Mouse (Mus musculus): ENCODE data around the gene Ccdc61. TPM values are rescaled to one million over a fixed set of nuclear protein-coding genes. Genes with fewer than 3 reads are reported as not detected.

Ccdc61 gene
- polyA plus RNA-seq, 1 experiment from 2014 or later, result 32.1 TPM

Other genes starting within 250 kb of the Ccdc61 start
- gene Psg20, start 224.2 kb downstream of the Ccdc61 start, polyA plus RNA-seq (2015; fragmentation: Nextera tagmentation; extraction: Ambion mirVana), result not detected in 2 replicates
- gene Psg22, start 192.3 kb downstream of the Ccdc61 start, polyA plus RNA-seq (2015; fragmentation: Nextera tagmentation; extraction: Ambion mirVana), result not detected in 2 replicates
- gene Psg19, start 111.9 kb downstream of the Ccdc61 start, polyA plus RNA-seq (2015; fragmentation: Nextera tagmentation; extraction: Ambion mirVana), result not detected in 2 replicates
- gene Psg17, start 88.8 kb downstream of the Ccdc61 start, polyA plus RNA-seq (2015; fragmentation: Nextera tagmentation; extraction: Ambion mirVana), result not detected in 2 replicates
- gene Mill2, start 70.4 kb downstream of the Ccdc61 start, polyA plus RNA-seq (2015; fragmentation: Nextera tagmentation; extraction: Ambion mirVana), result 1.7 and 2.1 TPM in 2 replicates
- 6.4 and 6.7 TPM in 2 replicates for gene Pglyrp1, start 39.1 kb downstream of the Ccdc61 start, polyA plus RNA-seq (2015; fragmentation: Nextera tagmentation; extraction: Ambion mirVana)
- gene Nova2, start 15.5 kb upstream of the Ccdc61 start, polyA plus RNA-seq (2015; fragmentation: Nextera tagmentation; extraction: Ambion mirVana), result 0.77 and 1.2 TPM in 2 replicates
- not detected in 2 replicates for gene Nanos2, start 77.0 kb upstream of the Ccdc61 start, polyA plus RNA-seq (2015; fragmentation: Nextera tagmentation; extraction: Ambion mirVana)
- gene Mypop, start 80.8 kb upstream of the Ccdc61 start, polyA plus RNA-seq (2015; fragmentation: Nextera tagmentation; extraction: Ambion mirVana), result 3.0 and 3.6 TPM in 2 replicates
- 23.5 and 25.2 TPM in 2 replicates for gene Irf2bp1, start 93.6 kb upstream of the Ccdc61 start, polyA plus RNA-seq (2015; fragmentation: Nextera tagmentation; extraction: Ambion mirVana)
- 2.2 and 2.4 TPM in 2 replicates for gene Foxa3, start 113.1 kb upstream of the Ccdc61 start, polyA plus RNA-seq (2015; fragmentation: Nextera tagmentation; extraction: Ambion mirVana)
- gene Sympk, start 114.0 kb upstream of the Ccdc61 start, polyA plus RNA-seq (2015; fragmentation: Nextera tagmentation; extraction: Ambion mirVana), result 34.3 and 34.6 TPM in 2 replicates
- gene Rsph6a, start 144.3 kb upstream of the Ccdc61 start, polyA plus RNA-seq (2015; fragmentation: Nextera tagmentation; extraction: Ambion mirVana), result not detected in 2 replicates
- gene Dmwd, start 165.8 kb upstream of the Ccdc61 start, polyA plus RNA-seq (2015; fragmentation: Nextera tagmentation; extraction: Ambion mirVana), result 15.9 and 17.1 TPM in 2 replicates
- gene Dmpk, start 173.4 kb upstream of the Ccdc61 start, polyA plus RNA-seq (2015; fragmentation: Nextera tagmentation; extraction: Ambion mirVana), result 24.2 and 27.1 TPM in 2 replicates
- 9.5 and 9.7 TPM in 2 replicates for gene Six5, start 184.2 kb upstream of the Ccdc61 start, polyA plus RNA-seq (2015; fragmentation: Nextera tagmentation; extraction: Ambion mirVana)
- gene Gm4969, start 208.0 kb upstream of the Ccdc61 start, polyA plus RNA-seq (2015; fragmentation: Nextera tagmentation; extraction: Ambion mirVana), result 1.8 and 1.9 TPM in 2 replicates
- gene Fbxo46, start 209.4 kb upstream of the Ccdc61 start, polyA plus RNA-seq (2015; fragmentation: Nextera tagmentation; extraction: Ambion mirVana), result 13.6 and 13.8 TPM in 2 replicates
- 15.2 and 15.3 TPM in 2 replicates for gene Qpctl, start 238.9 kb upstream of the Ccdc61 start, polyA plus RNA-seq (2015; fragmentation: Nextera tagmentation; extraction: Ambion mirVana)
- gene Snrpd2, start 239.3 kb upstream of the Ccdc61 start, polyA plus RNA-seq (2015; fragmentation: Nextera tagmentation; extraction: Ambion mirVana), result 140 and 154 TPM in 2 replicates